Mouse (Mus musculus) G1E (cell line): ENCODE measurements around the gene Lrrc42. TPM values are rescaled to one million over a fixed set of nuclear protein-coding genes. Genes with fewer than 3 reads are reported as not detected.

ENCODE experiments used
- ATAC-seq: 2 replicates; pipeline ENCODE4 v1.8.0; 2016; ENCODE audit warnings: mild to moderate bottlenecking; ENCODE audit not compliant: insufficient number of reproducible peaks, poor library complexity, low FRiP score, severe bottlenecking; ENCODE audit errors: extremely low read depth
- DNase-seq: peaks from one replicate; pipeline ENCODE4 v3.0.0; 2012; ENCODE audit warnings: low spot score
- H3K27me3 ChIP-seq: 2 replicates; pipeline ENCODE4 v1.6.1; 2012; ENCODE audit warnings: mild to moderate bottlenecking, low read length, inconsistent platforms; ENCODE audit not compliant: insufficient read depth
- H3K36me3 ChIP-seq: replicated peaks from 2 replicates; pipeline ENCODE3; 2012; ENCODE audit warnings: mild to moderate bottlenecking, inconsistent platforms
- H3K4me1 ChIP-seq: 2 replicates; pipeline ENCODE4 v1.6.1; 2012; ENCODE audit warnings: low read depth, low read length, inconsistent platforms, mixed read lengths; ENCODE audit not compliant: insufficient read depth
- H3K4me3 ChIP-seq: 2 replicates; pipeline ENCODE4 v1.5.1; 2012; ENCODE audit warnings: low read depth, mild to moderate bottlenecking, inconsistent platforms, low read length, moderate library complexity, mixed read lengths
- H3K9me3 ChIP-seq: replicated peaks from 2 replicates; pipeline ENCODE4 v1.6.1; 2012; ENCODE audit warnings: inconsistent platforms
- CTCF ChIP-seq: IDR thresholded peaks from 2 replicates; pipeline ENCODE4 v1.5.1; 2012; ENCODE audit warnings: low read depth, low read length, inconsistent platforms, mixed read lengths
- GATA1 ChIP-seq: IDR thresholded peaks from 2 replicates; pipeline ENCODE4 v1.6.1; 2012; ENCODE audit warnings: borderline replicate concordance, low read length, inconsistent platforms, mixed read lengths
- GATA2 ChIP-seq: IDR thresholded peaks from 2 replicates; pipeline ENCODE4 v1.6.1; 2012; ENCODE audit warnings: low read depth, low read length, inconsistent platforms, borderline replicate concordance
- POLR2AphosphoS5 ChIP-seq: IDR thresholded peaks from 2 replicates; pipeline ENCODE4 v1.6.1; 2012; ENCODE audit warnings: low read depth, low read length, inconsistent platforms; ENCODE audit not compliant: insufficient replicate concordance
- TAL1 ChIP-seq: conservative IDR thresholded peaks from 2 replicates; pipeline ENCODE4 v1.6.1; 2012; ENCODE audit warnings: low read depth, low read length, inconsistent platforms, mixed read lengths
- polyA plus RNA-seq: library from polyadenylated mRNA; stranded (reverse); fragments of >175 nt; gene quantifications from 2 replicates; pipeline ENCODE4 v1.2.3, GENCODE M21; 2012
- total RNA-seq, 2 experiments: library from RNA; stranded (forward) in 1 of 2; stranded (reverse) in 1 of 2; fragments of 200-1000 nt in 1 of 2; fragments of >200 nt in 1 of 2; fragmentation: Nextera tagmentation in 1 of 2; gene quantifications; 2 replicates each; pipeline ENCODE4 v1.2.3; 2014 to 2017

The Lrrc42 gene
- total and polyA plus RNA-seq, 3 experiments, result 13.1 to 23.9 (median 13.9) TPM

- H3K4me1 ChIP-seq, result peaks cover 63% of the 10 kb centered on the region
- DNase-seq (no peak), ATAC-seq (no peak)
- H3K4me3 ChIP-seq, result no peak overlapping the region; the same call in 1 of the 2 replicates
- H3K27me3 ChIP-seq, result no peaks in the 10 kb centered on the region
- no peaks in the 10 kb centered on the region for H3K9me3 ChIP-seq
- H3K36me3 ChIP-seq, result no peaks in the 10 kb centered on the region
- no peak for TF ChIP-seq CTCF
- no peak for TF ChIP-seq GATA1
- TF ChIP-seq TAL1, result no peak
- TF ChIP-seq GATA2, result no peak
- no peak for TF ChIP-seq POLR2AphosphoS5
Observed at GRCm38 (mm10) chr4:107221524-107221923, 31.8 kb downstream of the Lrrc42 start.

GRCm38 (mm10) chr4:107217574-107217973 is 35.8 kb downstream of the Lrrc42 start:
- H3K36me3 ChIP-seq, result peaks cover 6% of the 10 kb centered on the region
- peak overlapping the region; percentile 60; the same call in 1 of the 2 replicates for H3K4me3 ChIP-seq
- peaks cover 5% of the 10 kb centered on the region; the same call in 1 of the 2 replicates for H3K27me3 ChIP-seq
- ATAC-seq, result peak; percentile 96
- peaks cover 77% of the 10 kb centered on the region for H3K4me1 ChIP-seq
- no peaks in the 10 kb centered on the region for H3K9me3 ChIP-seq
- TF ChIP-seq TAL1 (peak; percentile 91), POLR2AphosphoS5 (no peak)
- peak; percentile 56 for DNase-seq

DNA sequence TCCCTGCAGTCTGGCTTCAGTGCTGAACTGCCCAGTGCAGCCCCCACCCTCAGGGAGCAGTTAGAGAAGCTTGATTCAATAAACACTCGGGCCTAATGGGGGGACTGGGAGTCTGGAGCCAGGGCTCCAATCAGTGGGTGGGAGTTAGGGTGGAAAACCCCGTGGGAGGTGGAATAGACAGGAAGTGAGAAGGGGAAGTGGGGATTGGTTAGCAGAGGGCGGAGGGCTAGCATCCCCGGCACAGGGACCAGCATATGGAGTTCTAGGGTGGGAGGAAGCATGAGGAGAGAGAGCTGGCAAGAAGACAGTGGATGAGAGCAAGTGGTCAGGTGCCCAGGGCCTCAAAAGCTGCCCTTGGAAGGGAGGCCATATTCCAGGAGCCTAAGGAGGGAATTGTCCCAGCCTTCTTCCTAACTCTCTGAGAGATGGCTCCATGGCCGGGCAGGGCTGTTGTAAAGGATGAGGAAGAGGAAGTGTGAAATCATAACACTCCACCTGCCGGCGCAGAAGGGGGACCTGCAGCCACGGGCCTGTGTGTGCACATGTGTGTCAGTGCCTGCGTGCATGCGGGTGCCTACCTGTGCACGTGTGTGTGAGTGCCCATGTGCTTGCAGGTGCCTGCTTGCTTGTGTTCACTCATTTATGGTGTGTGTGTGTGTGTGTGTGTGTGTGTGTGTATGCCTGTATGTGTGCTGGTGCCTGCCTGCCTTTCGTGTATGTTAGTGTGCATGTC is 39.9 kb downstream of the Lrrc42 start:
- ATAC-seq (no peak), DNase-seq (no peak)
- peaks cover 21% of the 10 kb centered on the region for H3K36me3 ChIP-seq
- TF ChIP-seq TAL1 (no peak), CTCF (no peak), GATA1 (no peak), GATA2 (no peak), POLR2AphosphoS5 (no peak)
- H3K9me3 ChIP-seq, result no peaks in the 10 kb centered on the region
- H3K4me3 ChIP-seq, result no peak overlapping the region
- peaks cover 5% of the 10 kb centered on the region; the same call in 1 of the 2 replicates for H3K27me3 ChIP-seq
- peaks cover 78% of the 10 kb centered on the region for H3K4me1 ChIP-seq

GRCm38 (mm10) chr4:107211936-107212335 is 41.4 kb downstream of the Lrrc42 start:
- H3K4me3 ChIP-seq, result no peak overlapping the region
- peaks cover 5% of the 10 kb centered on the region; the same call in 1 of the 2 replicates for H3K27me3 ChIP-seq
- TF ChIP-seq POLR2AphosphoS5 (no peak), GATA1 (no peak), GATA2 (no peak), TAL1 (no peak), CTCF (no peak)
- peaks cover 36% of the 10 kb centered on the region for H3K36me3 ChIP-seq
- ATAC-seq (no peak), DNase-seq (no peak)
- peaks cover 63% of the 10 kb centered on the region for H3K4me1 ChIP-seq
- H3K9me3 ChIP-seq, result no peaks in the 10 kb centered on the region

DNA sequence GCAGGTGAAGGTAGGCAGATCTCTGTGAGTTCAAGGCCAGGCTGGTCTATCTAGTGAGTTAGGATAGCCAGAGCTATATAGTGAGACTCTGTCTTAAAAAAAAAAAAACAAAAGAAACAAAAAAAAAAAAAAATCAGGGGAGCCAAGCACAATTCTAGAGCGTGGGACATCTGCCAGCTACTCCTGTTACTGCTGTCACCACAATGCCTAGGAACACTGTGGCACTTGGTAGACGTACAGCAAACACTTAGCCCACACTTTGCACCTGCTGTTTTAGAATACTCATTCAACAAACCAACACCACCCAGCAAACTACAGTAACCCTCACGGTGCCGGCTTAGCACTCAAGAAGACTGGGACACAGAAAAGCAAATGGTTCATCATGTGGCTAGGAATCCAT is 41.9 kb downstream of the Lrrc42 start:
- Histone ChIP-seq H3K4me1 (peaks cover 58% of the 10 kb centered on the region), H3K9me3 (no peaks in the 10 kb centered on the region), H3K4me3 (no peak overlapping the region), H3K27me3 (peaks cover 5% of the 10 kb centered on the region; the same call in 1 of the 2 replicates), H3K36me3 (peaks cover 40% of the 10 kb centered on the region)
- no peak for DNase-seq
- no peak for TF ChIP-seq TAL1
- no peak for TF ChIP-seq GATA2
- no peak for TF ChIP-seq CTCF
- no peak for TF ChIP-seq POLR2AphosphoS5
- no peak for TF ChIP-seq GATA1
- ATAC-seq, result no peak

GRCm38 (mm10) chr4:107210483-107211097 is 42.7 kb downstream of the Lrrc42 start:
- Histone ChIP-seq H3K4me1 (peaks cover 49% of the 10 kb centered on the region), H3K36me3 (peaks cover 45% of the 10 kb centered on the region), H3K27me3 (peaks cover 5% of the 10 kb centered on the region; the same call in 1 of the 2 replicates), H3K9me3 (no peaks in the 10 kb centered on the region), H3K4me3 (peak overlapping the region; percentile 39; the same call in 1 of the 2 replicates)
- peak; percentile 60 for ATAC-seq
- DNase-seq, result peak; percentile 37
- TF ChIP-seq POLR2AphosphoS5 (no peak), TAL1 (no peak), GATA1 (no peak), CTCF (no peak), GATA2 (no peak)
